Mouse (Mus musculus) hindbrain, postnatal 0 days (tissue): ENCODE measurements at regions not wholly inside any gene's neighbourhood (a gene's known extent, or its start where the extent isn't known, plus 50 kb on each side); places are given as distances from the start of the nearest gene placed in this dataset.
A peak's percentile ranks its signal among the peaks of the same experiment; 100 is the strongest.

ENCODE experiments used
- ATAC-seq: fragments of 200-750 bp; cut with Nextera tagmentation; 2 replicates; pipeline ENCODE4 v1.8.0; 2017; ENCODE audit warnings: mild to moderate bottlenecking, moderate TSS enrichment, moderate library complexity
- DNase-seq: peaks from one replicate; pipeline ENCODE4 v3.0.0-alpha.2; 2015; ENCODE audit warnings: low spot score
- H3K27ac ChIP-seq: fragments of 300-500 bp; sonication (generic); 2 replicates; pipeline ENCODE4 v1.5.1; 2014; ENCODE audit warnings: mild to moderate bottlenecking
- H3K27me3 ChIP-seq: fragments of 300-500 bp; sonication (generic); 2 replicates; pipeline ENCODE4 v1.6.1; 2014; ENCODE audit warnings: low read length, mixed read lengths; ENCODE audit not compliant: insufficient read depth
- H3K36me3 ChIP-seq: fragments of 300-500 bp; sonication (generic); 2 replicates; pipeline ENCODE4 v1.6.1; 2014; ENCODE audit warnings: low read length, mixed read lengths; ENCODE audit not compliant: insufficient read depth
- H3K4me1 ChIP-seq: fragments of 300-500 bp; sonication (generic); 2 replicates; pipeline ENCODE4 v1.6.1; 2014; ENCODE audit warnings: antibody characterized with exemption, low read length, mixed read lengths; ENCODE audit not compliant: insufficient read depth
- H3K4me2 ChIP-seq: fragments of 300-500 bp; sonication (generic); 2 replicates; pipeline ENCODE4 v1.6.1; 2014; ENCODE audit warnings: low read depth, mild to moderate bottlenecking, low read length, moderate library complexity, mixed read lengths
- H3K4me3 ChIP-seq: fragments of 300-500 bp; sonication (generic); 2 replicates; pipeline ENCODE4 v1.5.1; 2014; ENCODE audit warnings: low read length
- H3K9ac ChIP-seq: fragments of 300-500 bp; sonication (generic); replicated peaks from 2 replicates; pipeline ENCODE4 v1.6.1; 2014; ENCODE audit warnings: mild to moderate bottlenecking, low read length, moderate library complexity, mixed read lengths
- H3K9me3 ChIP-seq: fragments of 300-500 bp; sonication (generic); 2 replicates; pipeline ENCODE4 v1.6.1; 2016; ENCODE audit warnings: low read length, mixed read lengths
- CTCF ChIP-seq: IDR thresholded peaks from 2 replicates; pipeline ENCODE4 v1.5.1; 2016; ENCODE audit warnings: antibody characterized with exemption, control low read depth, low read depth
- WGBS: fragments of 180-500 bp; shearing (Covaris S2); extraction: QIAGEN DNeasy Blood & Tissue Kit; methylation state at CpG from one replicate; pipeline ENCODE4 v1.1.7; 2014; 5-methylcytosine and 5-hydroxymethylcytosine counted together

- DNase-seq (no peak), ATAC-seq (no peak)
- no peaks in the 10 kb centered on the region for H3K36me3 ChIP-seq
These were observed 155.4 kb upstream of the Plekha5 start for GRCm38 (mm10) chr6:140268315-140269070.

GRCm38 (mm10) chr6:140263920-140264319 is 159.9 kb upstream of the Plekha5 start:
- no peaks in the 10 kb centered on the region for H3K9me3 ChIP-seq
- no peaks in the 10 kb centered on the region for H3K36me3 ChIP-seq
- 27% methylated on average over 1 of the region's 1 CpGs for WGBS
- no peak overlapping the region for H3K9ac ChIP-seq
- no peak for ATAC-seq
- no peak overlapping the region for H3K27ac ChIP-seq
- no peak overlapping the region for H3K4me3 ChIP-seq
- H3K27me3 ChIP-seq = no peaks in the 10 kb centered on the region
- no peak for DNase-seq
- H3K4me1 ChIP-seq = no peaks in the 10 kb centered on the region
- H3K4me2 ChIP-seq = no peak overlapping the region
- TF ChIP-seq CTCF = no peak

More at GRCm38 (mm10) chr6:140268315-140269070, 155.4 kb upstream of the Plekha5 start:
- no peaks in the 10 kb centered on the region for H3K9me3 ChIP-seq
- H3K27ac ChIP-seq = no peak overlapping the region
- no peak overlapping the region for H3K4me3 ChIP-seq
- H3K9ac ChIP-seq = no peak overlapping the region
- no peak overlapping the region for H3K4me2 ChIP-seq
- 36% methylated on average over 11 of the region's 11 CpGs for WGBS
- H3K4me1 ChIP-seq = no peaks in the 10 kb centered on the region
- H3K27me3 ChIP-seq = no peaks in the 10 kb centered on the region
- TF ChIP-seq CTCF = no peak

GRCm38 (mm10) chr6:140261813-140262212 is 162.0 kb upstream of the Plekha5 start:
- H3K27me3 ChIP-seq = no peaks in the 10 kb centered on the region

GRCm38 (mm10) chr6:140258761-140259160 is 165.1 kb upstream of the Plekha5 start:
- Histone ChIP-seq H3K4me1 (no peaks in the 10 kb centered on the region), H3K9ac (no peak overlapping the region), H3K27me3 (no peaks in the 10 kb centered on the region), H3K4me3 (no peak overlapping the region), H3K4me2 (no peak overlapping the region), H3K36me3 (no peaks in the 10 kb centered on the region), H3K9me3 (no peaks in the 10 kb centered on the region), H3K27ac (no peak overlapping the region)
- TF ChIP-seq CTCF = 0 out of 2 replicates have a peak, but pooled peaks have one; percentile 17
- no peak for ATAC-seq
- 86% methylated on average over 3 of the region's 3 CpGs for WGBS
- DNase-seq = no peak

More at GRCm38 (mm10) chr6:140261813-140262212, 162.0 kb upstream of the Plekha5 start:
- no peaks in the 10 kb centered on the region for H3K9me3 ChIP-seq
- H3K27ac ChIP-seq = no peak overlapping the region
- no peaks in the 10 kb centered on the region for H3K36me3 ChIP-seq
- H3K4me1 ChIP-seq = no peaks in the 10 kb centered on the region
- TF ChIP-seq CTCF = no peak
- DNase-seq = no peak
- no peak overlapping the region for H3K4me3 ChIP-seq
- H3K9ac ChIP-seq = no peak overlapping the region
- H3K4me2 ChIP-seq = no peak overlapping the region
- whole genome bisulfite sequencing = 95% methylated on average over 1 of the region's 1 CpGs
- ATAC-seq = no peak

GRCm38 (mm10) chr6:140258101-140258500 is 165.8 kb upstream of the Plekha5 start:
- H3K9ac ChIP-seq = no peak overlapping the region
- DNase-seq (no peak), ATAC-seq (no peak)
- no peaks in the 10 kb centered on the region for H3K36me3 ChIP-seq
- H3K27me3 ChIP-seq = no peaks in the 10 kb centered on the region
- WGBS = 76% methylated on average over 5 of the region's 5 CpGs
- H3K4me2 ChIP-seq = no peak overlapping the region
- TF ChIP-seq CTCF = no peak
- H3K4me3 ChIP-seq = no peak overlapping the region
- H3K27ac ChIP-seq = no peak overlapping the region
- H3K9me3 ChIP-seq = no peaks in the 10 kb centered on the region
- H3K4me1 ChIP-seq = no peaks in the 10 kb centered on the region

- Histone ChIP-seq H3K9me3 (no peaks in the 10 kb centered on the region), H3K36me3 (no peaks in the 10 kb centered on the region), H3K4me1 (no peaks in the 10 kb centered on the region), H3K4me2 (no peak overlapping the region), H3K9ac (no peak overlapping the region), H3K4me3 (no peak overlapping the region), H3K27me3 (no peaks in the 10 kb centered on the region), H3K27ac (no peak overlapping the region)
- DNase-seq (no peak), ATAC-seq (no peak)
- no peak for TF ChIP-seq CTCF
- 79% methylated on average over 4 of the region's 4 CpGs for WGBS
These were observed 172.3 kb upstream of the Plekha5 start for GRCm38 (mm10) chr6:140251527-140251926.
